Mouse (Mus musculus) embryo, embryonic 11 days (tissue): ENCODE measurements around the gene Pitx3.
"Not testable (repeated sequence)": the region's sequence is repeated elsewhere in the genome, so short reads cannot be mapped to it uniquely, and the experiment has no call there.

ENCODE experiments used
- DNase-seq: peaks from one replicate; pipeline ENCODE4 v3.0.0-alpha.2; 2015

The Pitx3 gene

DNA sequence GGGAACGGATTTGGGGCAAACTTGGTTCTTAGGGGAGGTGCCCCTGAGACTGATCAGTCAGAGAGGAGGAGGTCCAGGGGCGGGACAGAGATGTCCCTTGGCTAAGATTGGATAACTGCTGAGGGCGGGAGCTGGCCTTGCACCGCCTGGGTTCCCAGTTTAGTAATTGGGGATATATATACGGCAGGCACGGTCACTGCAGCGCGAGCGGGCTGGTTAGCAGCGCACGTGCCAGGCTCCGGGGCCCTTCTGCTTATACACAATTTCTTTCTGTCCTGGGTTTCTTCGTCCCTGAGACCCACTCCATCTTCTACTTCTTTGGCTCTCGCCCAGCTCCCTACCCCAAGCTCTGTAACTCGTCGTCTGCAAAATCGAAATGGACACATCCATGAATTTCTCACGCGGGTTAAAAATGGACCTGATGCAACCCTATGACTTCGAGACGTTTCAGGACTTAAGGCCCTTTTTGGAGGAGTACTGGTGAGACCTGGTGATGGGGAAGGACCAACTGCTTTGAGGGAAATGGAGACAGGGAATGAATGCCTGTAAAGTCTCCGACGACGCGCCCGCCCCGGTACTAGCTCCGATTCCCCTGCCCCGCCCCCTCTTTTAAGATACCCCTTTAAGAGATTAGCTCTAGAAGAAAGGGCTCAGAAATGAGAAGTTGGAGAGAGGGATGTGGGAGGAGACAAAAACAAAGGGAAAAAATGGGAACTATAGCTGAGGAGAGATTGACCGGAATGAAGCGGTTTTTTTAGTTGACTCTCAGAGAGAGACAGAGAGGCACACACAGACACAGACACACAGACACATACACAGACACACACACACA, 16.2 kb downstream of the Pitx3 start, which contains the start of gene Elovl3:
Gene Elovl3, plus strand, starts transcription at position 204 of the 832 bp plus-strand sequence.
- peak; percentile 49 for DNase-seq

DNA sequence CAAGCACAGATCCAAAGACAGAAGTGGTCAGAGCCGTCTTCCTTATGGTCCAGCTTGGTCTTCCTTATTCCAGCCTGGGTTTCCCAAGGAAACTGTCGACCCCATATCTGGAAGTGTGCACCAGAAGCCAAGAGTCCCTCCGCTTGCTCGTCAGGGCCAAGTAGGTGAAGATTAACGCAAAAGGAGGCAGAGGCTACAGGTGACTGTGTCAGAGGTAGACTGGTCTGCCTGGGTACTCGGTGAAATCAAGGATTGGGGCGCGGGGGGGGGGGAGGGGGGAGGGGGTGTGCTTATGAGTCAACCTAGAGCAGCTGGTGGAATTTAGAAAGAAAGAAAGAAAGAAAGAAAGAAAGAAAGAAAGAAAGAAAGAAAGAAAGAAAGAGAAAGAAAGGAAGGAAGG, 16.8 kb downstream of the Pitx3 start:
- DNase-seq: no peak

DNA sequence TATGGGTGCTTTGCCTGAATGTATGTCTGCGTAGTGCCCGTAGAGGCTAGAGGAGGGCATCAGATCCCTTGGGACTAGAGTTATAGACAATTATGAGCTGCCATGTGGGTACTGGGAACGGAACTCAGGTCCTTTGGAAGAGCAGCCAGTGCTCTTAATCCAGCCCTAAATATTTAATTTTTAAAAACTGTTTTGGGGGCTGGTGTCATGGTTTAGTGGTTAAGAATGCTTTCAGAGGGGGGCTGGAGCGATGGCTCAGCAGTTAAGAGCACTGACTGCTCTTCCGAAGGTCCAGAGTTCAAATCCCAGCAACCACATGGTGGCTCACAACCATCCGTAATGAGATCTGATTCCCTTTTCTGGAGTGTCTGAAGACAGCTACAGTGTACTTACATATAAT, 18.4 kb downstream of the Pitx3 start:
- DNase-seq: not testable (repeated sequence)

DNA sequence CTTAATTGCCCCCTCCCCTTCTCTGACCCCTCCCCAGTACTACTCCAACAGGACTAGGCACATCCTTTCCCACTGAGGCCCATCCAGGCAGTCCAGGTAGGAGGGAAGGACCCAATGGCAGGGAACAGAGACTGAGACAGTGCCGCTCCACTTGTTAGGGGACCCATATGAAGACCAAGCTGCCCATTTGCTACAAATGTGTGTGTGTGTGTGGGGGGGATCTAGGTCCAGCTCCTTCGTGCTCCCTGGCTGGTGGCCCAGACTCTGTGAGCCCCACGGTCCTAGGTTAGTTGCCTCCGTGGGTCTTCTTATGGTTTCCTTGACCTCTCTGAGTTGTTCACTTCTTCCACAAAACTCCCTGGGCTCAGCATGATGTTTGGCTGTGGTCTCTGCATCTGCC, 21.8 kb downstream of the Pitx3 start:
- no peak for DNase-seq

DNA sequence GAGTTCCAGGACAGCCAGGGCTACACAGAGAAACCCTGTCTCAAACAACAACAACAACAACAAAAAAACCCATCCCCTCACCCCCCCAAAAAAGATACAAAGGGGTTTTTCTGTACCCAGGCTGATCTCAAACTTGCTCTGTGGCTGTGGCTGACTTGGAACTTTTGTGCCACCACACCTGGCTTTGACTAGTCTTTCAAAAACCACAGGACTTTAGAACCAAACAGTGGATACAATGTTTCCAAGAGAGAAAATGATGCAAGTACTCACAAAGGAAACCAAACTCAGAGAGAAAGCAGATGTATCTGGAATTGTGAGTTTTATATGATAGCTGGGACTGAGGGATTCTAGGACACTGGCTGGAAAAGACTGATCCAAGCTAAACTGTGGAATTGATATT, 23.5 kb downstream of the Pitx3 start:
- DNase-seq: no peak

DNA sequence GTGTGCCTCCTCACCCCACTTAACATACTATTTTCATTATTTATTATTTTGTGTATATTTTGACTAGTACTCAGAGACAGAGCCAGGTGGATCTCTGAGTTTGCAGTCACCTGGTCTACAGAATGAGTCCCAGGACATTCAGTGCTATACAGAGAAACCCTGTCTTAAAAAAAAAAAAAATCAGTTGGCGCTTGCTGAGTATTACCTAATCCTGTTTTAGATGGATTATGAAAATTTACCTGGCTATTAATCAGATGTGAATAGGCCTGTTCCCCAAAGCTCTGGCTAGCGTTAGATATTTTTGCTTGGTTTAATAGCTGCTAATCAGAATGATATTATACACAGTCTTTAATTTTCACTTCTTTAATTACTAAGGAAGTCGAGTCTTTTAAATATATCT, 24.2 kb downstream of the Pitx3 start:
- no peak for DNase-seq

DNA sequence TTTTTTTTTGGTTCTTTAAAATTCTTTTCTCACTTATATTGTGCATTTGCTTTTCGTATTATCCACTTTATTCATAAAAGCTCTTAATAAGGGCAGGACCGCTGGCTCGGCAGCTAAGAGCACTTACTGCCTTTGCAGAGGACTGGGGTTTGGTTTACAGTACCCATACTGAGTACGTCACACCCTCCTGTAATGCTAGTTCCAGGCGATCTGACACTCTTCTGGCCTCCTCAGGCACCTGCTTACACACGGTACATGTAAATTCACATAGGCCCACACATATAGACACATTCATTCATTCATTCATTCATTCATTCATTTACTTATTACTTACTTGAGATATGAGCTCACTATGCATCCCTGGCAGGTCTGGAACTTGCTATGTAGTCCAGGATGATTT, 27.3 kb downstream of the Pitx3 start:
- DNase-seq: no peak

DNA sequence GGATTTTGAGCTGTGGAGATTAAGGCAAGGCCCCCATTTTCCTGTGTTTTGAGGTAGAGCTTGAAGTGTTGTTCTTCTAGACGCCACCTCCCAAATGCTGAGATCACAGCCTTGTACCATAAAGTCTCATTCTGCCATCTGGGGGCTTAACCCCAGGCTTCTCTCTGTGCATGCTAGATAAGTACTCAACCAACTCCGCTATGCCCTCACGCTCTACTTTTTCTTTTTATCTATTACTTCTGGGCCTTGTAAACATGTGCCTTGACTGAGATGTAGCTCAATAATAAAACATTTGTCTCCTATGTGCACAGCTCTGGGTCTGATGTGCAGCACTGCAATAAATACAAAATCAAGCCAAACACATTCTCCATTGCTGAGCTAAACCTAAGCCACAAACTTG, 28.7 kb downstream of the Pitx3 start:
- DNase-seq: no peak

DNA sequence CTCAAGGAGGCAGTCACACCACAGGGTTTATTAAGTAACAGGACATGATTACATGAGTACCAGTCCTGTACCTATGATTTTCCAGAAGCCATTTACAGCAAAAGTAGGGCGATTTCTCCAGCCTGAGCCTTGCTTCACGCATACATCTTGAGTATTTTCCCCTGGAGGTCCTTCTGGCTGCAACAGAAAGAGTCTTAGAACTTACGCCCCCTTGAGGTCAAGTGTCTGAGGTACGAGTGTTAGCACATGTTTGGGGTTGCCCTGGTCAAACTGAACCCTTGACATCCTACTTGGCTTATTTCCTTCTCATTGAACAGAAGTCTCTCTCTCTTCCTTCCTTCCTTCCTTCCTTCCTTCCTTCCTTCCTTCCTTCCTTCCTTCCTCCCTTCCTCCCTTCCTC, 33.5 kb downstream of the Pitx3 start:
- DNase-seq: no peak

DNA sequence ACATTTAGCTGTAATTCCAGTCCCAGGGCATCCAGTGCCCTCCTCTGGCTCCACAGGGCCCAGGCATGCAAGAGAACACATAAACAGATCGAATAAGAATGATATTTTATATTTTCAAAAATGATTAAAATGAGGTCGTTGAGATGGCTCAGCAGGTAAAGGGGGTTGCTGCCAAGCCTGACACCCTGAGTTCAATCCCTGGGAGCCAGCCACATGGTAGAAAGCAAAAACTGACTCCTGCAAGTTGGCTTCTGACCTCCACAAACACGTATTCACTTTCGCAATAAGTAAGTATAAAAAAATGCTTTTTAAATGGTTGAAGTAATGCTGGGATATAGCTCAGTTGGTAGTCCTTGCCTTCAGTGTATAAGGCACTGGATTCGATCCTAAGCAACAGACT, 37.3 kb downstream of the Pitx3 start:
- no peak for DNase-seq

DNA sequence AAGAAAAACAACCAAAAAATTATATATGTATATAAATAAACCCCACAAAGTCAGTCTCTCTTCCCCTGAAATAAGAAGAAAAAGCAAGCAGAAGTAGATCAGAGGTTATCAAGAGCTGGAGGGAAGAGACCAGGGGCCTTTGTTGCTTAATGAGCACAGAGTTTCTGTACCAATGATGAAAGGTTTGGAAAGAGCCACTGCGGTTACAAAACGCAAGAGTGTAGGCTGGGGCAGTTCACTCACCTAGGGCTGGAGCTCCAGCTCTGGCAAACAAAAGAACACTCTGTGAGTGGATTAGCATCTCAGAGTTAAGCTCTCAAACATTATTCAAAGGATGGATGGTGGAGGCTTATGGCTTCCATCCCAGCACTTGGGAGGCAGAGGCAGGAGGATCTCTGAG, 37.9 kb downstream of the Pitx3 start:
- DNase-seq: no peak

DNA sequence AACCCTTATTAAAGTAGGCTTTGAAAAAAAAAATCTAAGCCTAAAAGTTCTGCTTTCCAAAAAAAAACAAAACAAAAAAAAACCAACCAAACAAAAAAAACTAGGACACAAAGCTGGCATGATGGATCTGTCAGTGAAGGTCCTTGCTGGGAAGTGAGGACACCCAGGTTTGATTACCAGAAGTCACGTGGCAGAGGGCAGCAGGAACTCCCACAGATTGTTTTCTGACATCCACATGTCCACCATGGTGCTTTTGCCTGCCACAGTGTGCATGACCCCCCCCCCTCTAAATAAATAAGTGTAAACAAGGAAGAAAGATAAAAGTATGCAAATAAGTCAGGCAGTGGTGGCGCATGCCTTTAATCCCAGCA, 44.0 kb downstream of the Pitx3 start:
- no peak for DNase-seq

DNA sequence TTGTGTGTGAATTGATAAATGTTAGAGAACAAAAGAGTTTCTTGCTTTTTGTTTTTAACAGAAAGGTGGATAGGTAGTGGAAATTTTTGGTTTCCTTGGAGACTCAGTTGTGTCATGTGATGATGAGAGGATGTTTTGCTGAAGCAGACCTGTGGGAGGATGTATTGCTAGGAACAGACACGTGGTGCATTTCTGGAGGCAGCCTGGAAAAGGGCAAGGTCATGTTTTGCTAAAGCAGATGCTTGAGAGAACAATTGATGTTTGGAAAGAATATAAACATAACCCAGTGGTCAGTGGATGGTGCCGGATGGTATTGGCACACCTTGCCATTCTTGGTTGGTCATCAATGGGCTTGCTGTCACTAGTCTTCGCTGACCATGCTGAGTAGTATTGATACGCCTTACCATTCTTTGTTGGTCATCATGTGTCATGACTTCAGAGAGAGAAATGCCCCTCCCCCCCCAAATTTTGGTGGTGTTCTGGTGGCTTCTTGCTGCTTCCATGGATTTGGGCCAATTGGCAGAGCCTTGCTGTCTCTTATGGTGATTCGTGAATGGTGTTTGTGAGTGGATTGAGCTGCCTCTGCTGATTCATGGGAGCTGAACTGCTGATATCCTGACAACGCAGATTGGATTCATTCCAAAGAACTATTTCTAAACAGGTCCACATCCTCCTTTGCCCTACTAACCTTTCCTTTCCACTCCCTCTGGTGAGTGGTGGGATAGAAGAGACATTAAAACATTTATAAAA, 44.5 kb downstream of the Pitx3 start:
- DNase-seq: no peak

DNA sequence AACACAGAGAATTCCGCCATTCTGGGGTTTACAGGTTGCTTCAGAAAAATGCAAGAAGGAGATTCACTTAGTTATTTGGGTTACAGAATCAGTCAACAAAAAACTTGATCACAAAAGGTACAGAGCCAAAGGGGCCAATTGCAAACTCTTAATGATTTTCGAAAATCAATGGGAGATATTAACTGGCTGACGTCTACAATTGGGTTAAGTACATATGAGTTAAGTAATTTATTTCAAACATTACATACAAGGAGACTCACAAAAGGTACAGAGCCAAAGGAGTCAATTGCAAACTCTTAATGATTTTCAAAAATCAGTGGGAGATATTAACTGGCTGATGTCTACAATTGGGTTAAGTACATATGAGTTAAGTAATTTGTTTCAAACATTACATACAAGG, 48.6 kb downstream of the Pitx3 start:
- DNase-seq: no peak

DNA sequence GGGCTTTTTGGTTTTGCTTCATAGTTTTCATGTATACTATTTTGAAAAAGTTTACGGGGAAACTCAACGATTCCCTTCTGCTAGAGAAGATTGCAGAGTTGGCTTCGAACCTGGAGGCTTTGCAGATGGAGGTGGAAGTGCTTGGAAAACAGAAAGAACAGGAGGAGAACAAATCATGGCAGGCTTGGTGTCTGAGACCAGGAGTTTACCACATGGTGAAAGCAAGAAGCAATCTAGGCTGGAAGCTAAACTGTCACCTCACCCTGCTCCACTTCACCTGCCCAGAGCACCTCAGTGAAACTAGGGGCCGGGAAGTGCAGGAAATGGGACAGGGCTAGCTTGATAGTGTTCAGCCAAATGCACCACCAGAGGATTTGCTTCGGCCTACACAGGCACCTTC, 51.7 kb downstream of the Pitx3 start:
- DNase-seq: no peak

DNA sequence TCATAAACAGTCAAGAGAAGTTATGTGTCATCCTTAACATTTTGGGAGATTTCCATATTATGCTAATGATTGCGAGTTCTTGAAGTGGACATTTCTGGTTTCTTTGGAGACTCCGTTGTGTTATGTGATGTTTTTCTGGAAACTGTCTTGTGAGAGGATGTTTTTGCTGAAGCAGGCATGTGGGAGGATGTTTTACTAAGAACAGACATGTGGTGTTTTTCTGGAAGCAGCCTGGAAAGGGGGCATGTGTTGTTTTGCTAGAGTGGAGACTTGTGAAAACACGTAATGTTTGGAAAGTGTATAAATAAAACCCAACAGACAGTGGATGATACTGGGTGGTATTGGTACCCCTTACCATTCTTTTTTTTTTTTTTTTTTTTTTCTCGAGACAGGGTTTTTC, 52.8 kb downstream of the Pitx3 start:
- DNase-seq: no peak

DNA sequence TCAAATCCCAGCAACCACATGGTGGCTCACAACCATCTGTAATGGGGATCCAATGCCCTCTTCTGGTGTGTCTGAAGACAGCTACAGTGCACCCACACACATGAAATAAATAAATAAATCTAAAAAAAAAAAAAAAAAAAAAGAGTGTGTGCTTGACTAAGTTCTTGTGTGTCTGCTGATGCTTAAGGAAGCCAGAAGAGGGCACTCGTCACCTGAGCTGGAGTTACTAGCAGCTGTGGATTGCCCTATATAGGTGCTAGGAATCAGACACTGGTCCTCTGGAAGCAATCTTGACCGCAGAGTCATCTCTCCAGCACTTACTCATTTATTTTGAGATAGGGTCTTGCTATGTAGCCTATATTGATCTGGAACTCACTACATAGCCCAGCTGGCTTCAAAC, 54.0 kb downstream of the Pitx3 start:
- DNase-seq: no peak

DNA sequence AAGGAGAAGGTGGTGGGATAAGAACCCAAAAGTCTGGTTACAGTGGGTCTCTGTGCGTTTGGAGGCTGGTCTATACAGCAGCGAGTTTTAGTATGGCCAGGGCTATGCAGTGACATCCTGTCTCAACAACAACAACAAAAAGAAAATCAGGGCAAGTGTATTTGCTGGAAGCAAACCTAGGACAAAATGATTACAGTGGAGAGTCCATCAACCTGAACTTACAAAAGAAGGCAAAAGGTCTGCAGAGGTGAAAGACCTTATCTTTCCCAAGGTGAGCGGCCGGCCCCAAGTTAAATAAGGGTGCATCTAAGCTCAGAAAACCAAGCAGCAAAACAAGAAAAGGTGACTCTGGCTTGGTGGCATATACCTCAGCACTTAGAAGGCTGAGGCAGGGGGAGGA, 56.5 kb downstream of the Pitx3 start:
- no peak for DNase-seq

DNA sequence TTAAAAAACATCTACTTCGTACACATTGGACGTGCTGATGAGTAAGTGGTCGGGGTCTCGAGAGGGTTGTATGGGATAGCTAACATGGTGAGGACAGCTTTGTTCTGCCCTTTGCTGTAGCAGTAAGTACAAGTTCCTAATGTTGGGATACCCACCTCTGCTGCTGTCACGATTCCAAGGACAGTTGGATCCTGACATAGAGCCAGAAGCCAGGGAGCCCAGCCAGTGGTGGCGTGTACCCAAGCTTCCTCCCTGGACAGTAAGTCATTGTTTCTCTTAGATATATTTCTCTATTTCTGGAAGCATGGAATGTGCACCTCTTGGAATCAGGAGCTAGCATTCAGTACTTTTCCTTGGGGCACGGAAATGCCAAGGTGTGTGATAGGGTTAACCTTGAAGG, 60.3 kb downstream of the Pitx3 start:
- DNase-seq: no peak

DNA sequence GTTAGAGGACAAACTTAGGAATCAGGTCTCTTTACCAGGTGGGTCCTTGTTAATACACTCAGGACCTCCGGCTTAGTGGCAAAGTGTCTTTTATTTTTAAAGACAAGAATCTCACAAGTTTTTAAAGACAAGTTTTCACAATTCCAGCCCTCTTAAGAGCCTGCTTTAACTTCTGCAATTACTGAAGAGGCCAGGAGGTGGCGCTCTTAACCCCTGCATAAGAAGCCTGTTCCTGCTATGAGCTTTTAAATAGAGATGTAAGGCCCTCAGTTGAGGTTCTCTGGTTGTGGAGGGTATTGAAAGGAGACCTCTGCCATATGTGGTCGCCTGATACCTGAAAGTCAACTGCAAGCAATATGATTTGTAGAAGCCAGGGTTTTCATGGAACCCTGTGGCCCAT, 61.8 kb downstream of the Pitx3 start:
- DNase-seq: peak; percentile 62
